Mouse (Mus musculus): ENCODE measurements around the gene Vti1a. TPM values are rescaled to one million over a fixed set of nuclear protein-coding genes. Genes with fewer than 3 reads are reported as not detected.

Gene Vti1a
- total and polyA plus RNA-seq, 3 experiments, result 7.7 to 33.2 (median 33.0) TPM

GRCm38 (mm10) chr19:55622821-55623220, 306.7 kb downstream of the Vti1a start:
- Histone ChIP-seq H3K4me3 (ENCODE audit: low read depth, low read length) (no peak overlapping the region), H3K4me1 (ENCODE audit: insufficient read depth, low read depth, low read length) (0 out of 2 replicates have a peak, but pooled peaks cover 3% of the 10 kb centered on the region), H3K27me3 (ENCODE audit: insufficient read depth, low read length) (no peaks in the 10 kb centered on the region), H3K36me3 (replicated peaks) (peaks cover 53% of the 10 kb centered on the region), H3K9me3 (replicated peaks) (no peaks in the 10 kb centered on the region)
- DNase-seq (ENCODE audit: low spot score) (no peak), ATAC-seq (ENCODE audit: extremely low read depth, insufficient number of reproducible peaks, low FRiP score, poor library complexity, severe bottlenecking) (no peak)
- no peak for TF ChIP-seq GATA2 (IDR thresholded peaks at IDR 0.05; ENCODE audit: borderline replicate concordance, low read depth, low read length)
- TF ChIP-seq POLR2AphosphoS5 (IDR thresholded peaks at IDR 0.05; ENCODE audit: insufficient replicate concordance, low read depth, low read length), result no peak
- no peak for TF ChIP-seq CTCF (IDR thresholded peaks at IDR 0.05; ENCODE audit: low read depth, low read length)
- no peak for TF ChIP-seq TAL1 (conservative IDR thresholded peaks at IDR 0.05; ENCODE audit: low read depth, low read length)
- no peak for TF ChIP-seq GATA1 (IDR thresholded peaks at IDR 0.05; ENCODE audit: borderline replicate concordance, low read length)

DNA sequence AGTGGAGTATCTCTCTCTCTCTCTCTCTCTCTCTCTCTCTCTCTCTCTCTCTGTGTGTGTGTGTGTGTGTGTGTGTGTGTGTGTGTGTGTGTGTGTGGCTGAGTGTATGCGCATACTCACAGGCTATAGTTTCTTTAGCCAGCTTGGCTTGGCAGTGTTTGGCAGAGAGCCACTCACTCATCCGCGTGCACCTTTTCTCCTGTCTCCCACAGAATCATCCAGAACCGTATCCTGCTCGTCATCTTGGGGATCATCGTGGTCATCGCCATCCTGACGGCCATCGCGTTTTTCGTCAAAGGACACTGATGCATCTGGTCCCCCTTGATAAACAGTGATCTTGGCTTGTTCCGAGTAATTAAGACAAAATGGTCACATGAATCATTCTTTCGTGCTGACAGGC, 307.5 kb downstream of the Vti1a start:
- Histone ChIP-seq H3K36me3 (replicated peaks) (peaks cover 55% of the 10 kb centered on the region), H3K4me1 (ENCODE audit: insufficient read depth, low read depth, low read length) (0 out of 2 replicates have a peak, but pooled peaks cover 3% of the 10 kb centered on the region), H3K4me3 (ENCODE audit: low read depth, low read length) (no peak overlapping the region), H3K9me3 (replicated peaks) (no peaks in the 10 kb centered on the region), H3K27me3 (ENCODE audit: insufficient read depth, low read length) (no peaks in the 10 kb centered on the region)
- ATAC-seq (ENCODE audit: extremely low read depth, insufficient number of reproducible peaks, low FRiP score, poor library complexity, severe bottlenecking) (no peak), DNase-seq (ENCODE audit: low spot score) (no peak)
- no peak for TF ChIP-seq POLR2AphosphoS5 (IDR thresholded peaks at IDR 0.05; ENCODE audit: insufficient replicate concordance, low read depth, low read length)
- no peak for TF ChIP-seq GATA2 (IDR thresholded peaks at IDR 0.05; ENCODE audit: borderline replicate concordance, low read depth, low read length)
- no peak for TF ChIP-seq TAL1 (conservative IDR thresholded peaks at IDR 0.05; ENCODE audit: low read depth, low read length)
- no peak for TF ChIP-seq GATA1 (IDR thresholded peaks at IDR 0.05; ENCODE audit: borderline replicate concordance, low read length)
- no peak for TF ChIP-seq CTCF (IDR thresholded peaks at IDR 0.05; ENCODE audit: low read depth, low read length)

GRCm38 (mm10) chr19:55626483-55626882, 310.4 kb downstream of the Vti1a start:
- peaks cover 11% of the 10 kb centered on the region; the same call in 1 of the 2 replicates for H3K27me3 ChIP-seq (ENCODE audit: insufficient read depth, low read length)
- no peak for DNase-seq (ENCODE audit: low spot score)
- H3K36me3 ChIP-seq (replicated peaks), result peaks cover 38% of the 10 kb centered on the region
- TF ChIP-seq POLR2AphosphoS5 (IDR thresholded peaks at IDR 0.05; ENCODE audit: insufficient replicate concordance, low read depth, low read length) (no peak), GATA1 (IDR thresholded peaks at IDR 0.05; ENCODE audit: borderline replicate concordance, low read length) (no peak), CTCF (IDR thresholded peaks at IDR 0.05; ENCODE audit: low read depth, low read length) (no peak), TAL1 (conservative IDR thresholded peaks at IDR 0.05; ENCODE audit: low read depth, low read length) (no peak), GATA2 (IDR thresholded peaks at IDR 0.05; ENCODE audit: borderline replicate concordance, low read depth, low read length) (no peak)
- no peaks in the 10 kb centered on the region for H3K9me3 ChIP-seq (replicated peaks)
- no peak overlapping the region for H3K4me3 ChIP-seq (ENCODE audit: low read depth, low read length)
- H3K4me1 ChIP-seq (ENCODE audit: insufficient read depth, low read depth, low read length), result no peaks in the 10 kb centered on the region
- no peak for ATAC-seq (ENCODE audit: extremely low read depth, insufficient number of reproducible peaks, low FRiP score, poor library complexity, severe bottlenecking)

GRCm38 (mm10) chr19:55626952-55627351, 310.9 kb downstream of the Vti1a start:
- H3K36me3 ChIP-seq (replicated peaks), result peaks cover 35% of the 10 kb centered on the region
- H3K4me3 ChIP-seq (ENCODE audit: low read depth, low read length), result no peak overlapping the region
- DNase-seq (ENCODE audit: low spot score) (no peak), ATAC-seq (ENCODE audit: extremely low read depth, insufficient number of reproducible peaks, low FRiP score, poor library complexity, severe bottlenecking) (no peak)
- peaks cover 14% of the 10 kb centered on the region for H3K27me3 ChIP-seq (ENCODE audit: insufficient read depth, low read length)
- no peaks in the 10 kb centered on the region for H3K4me1 ChIP-seq (ENCODE audit: insufficient read depth, low read depth, low read length)
- H3K9me3 ChIP-seq (replicated peaks), result no peaks in the 10 kb centered on the region
- TF ChIP-seq TAL1 (conservative IDR thresholded peaks at IDR 0.05; ENCODE audit: low read depth, low read length) (no peak), GATA1 (IDR thresholded peaks at IDR 0.05; ENCODE audit: borderline replicate concordance, low read length) (no peak), GATA2 (IDR thresholded peaks at IDR 0.05; ENCODE audit: borderline replicate concordance, low read depth, low read length) (no peak), POLR2AphosphoS5 (IDR thresholded peaks at IDR 0.05; ENCODE audit: insufficient replicate concordance, low read depth, low read length) (no peak), CTCF (IDR thresholded peaks at IDR 0.05; ENCODE audit: low read depth, low read length) (no peak)

GRCm38 (mm10) chr19:55635488-55635887, 319.4 kb downstream of the Vti1a start:
- no peak for ATAC-seq (ENCODE audit: extremely low read depth, insufficient number of reproducible peaks, low FRiP score, poor library complexity, severe bottlenecking)
- Histone ChIP-seq H3K36me3 (replicated peaks) (no peaks in the 10 kb centered on the region), H3K27me3 (ENCODE audit: insufficient read depth, low read length) (peaks cover 52% of the 10 kb centered on the region), H3K4me1 (ENCODE audit: insufficient read depth, low read depth, low read length) (peaks cover 21% of the 10 kb centered on the region), H3K9me3 (replicated peaks) (0 out of 2 replicates have a peak, but pooled peaks cover 1% of the 10 kb centered on the region), H3K4me3 (ENCODE audit: low read depth, low read length) (no peak overlapping the region)
- no peak for DNase-seq (ENCODE audit: low spot score)
- TF ChIP-seq TAL1 (conservative IDR thresholded peaks at IDR 0.05; ENCODE audit: low read depth, low read length) (no peak), CTCF (IDR thresholded peaks at IDR 0.05; ENCODE audit: low read depth, low read length) (no peak), GATA2 (IDR thresholded peaks at IDR 0.05; ENCODE audit: borderline replicate concordance, low read depth, low read length) (no peak), POLR2AphosphoS5 (IDR thresholded peaks at IDR 0.05; ENCODE audit: insufficient replicate concordance, low read depth, low read length) (no peak), GATA1 (IDR thresholded peaks at IDR 0.05; ENCODE audit: borderline replicate concordance, low read length) (no peak)

DNA sequence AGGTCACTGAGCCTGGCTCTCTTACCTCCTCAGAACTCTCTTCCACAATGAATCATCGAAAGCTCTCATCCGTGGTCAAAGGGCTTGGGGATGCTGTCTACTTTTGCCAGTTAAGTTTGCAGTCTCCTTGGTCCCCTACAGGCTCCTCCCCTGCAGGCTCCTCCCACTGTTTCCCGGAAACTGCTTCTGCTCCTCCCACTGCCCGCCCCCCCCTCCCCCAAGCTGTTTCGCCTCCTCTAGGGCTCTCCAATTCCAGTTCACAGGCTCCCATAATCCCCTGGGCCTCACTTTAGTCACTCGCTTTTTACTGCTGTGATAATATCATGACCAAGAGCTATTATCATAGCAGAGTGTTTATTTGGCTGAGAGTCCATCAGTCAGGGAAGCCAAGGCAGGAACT, 324.2 kb downstream of the Vti1a start:
- DNase-seq (ENCODE audit: low spot score) (no peak), ATAC-seq (ENCODE audit: extremely low read depth, insufficient number of reproducible peaks, low FRiP score, poor library complexity, severe bottlenecking) (no peak)
- peaks cover 53% of the 10 kb centered on the region for H3K4me1 ChIP-seq (ENCODE audit: insufficient read depth, low read depth, low read length)
- no peak for TF ChIP-seq TAL1 (conservative IDR thresholded peaks at IDR 0.05; ENCODE audit: low read depth, low read length)
- no peak for TF ChIP-seq POLR2AphosphoS5 (IDR thresholded peaks at IDR 0.05; ENCODE audit: insufficient replicate concordance, low read depth, low read length)
- TF ChIP-seq CTCF (IDR thresholded peaks at IDR 0.05; ENCODE audit: low read depth, low read length), result no peak
- no peak for TF ChIP-seq GATA2 (IDR thresholded peaks at IDR 0.05; ENCODE audit: borderline replicate concordance, low read depth, low read length)
- no peak for TF ChIP-seq GATA1 (IDR thresholded peaks at IDR 0.05; ENCODE audit: borderline replicate concordance, low read length)
- peaks cover 35% of the 10 kb centered on the region for H3K27me3 ChIP-seq (ENCODE audit: insufficient read depth, low read length)
- no peak overlapping the region for H3K4me3 ChIP-seq (ENCODE audit: low read depth, low read length)
- 0 out of 2 replicates have a peak, but pooled peaks cover 2% of the 10 kb centered on the region for H3K9me3 ChIP-seq (replicated peaks)
- H3K36me3 ChIP-seq (replicated peaks), result no peaks in the 10 kb centered on the region
